Mouse (Mus musculus) inflammation-experienced regulatory T-cells (primary cell): Measurements from ENCODE around the gene Ppil3. TPM values are rescaled to one million over a fixed set of nuclear protein-coding genes. Genes with fewer than 3 reads are reported as not detected.

ENCODE experiments used
- polyA plus RNA-seq, 2 experiments: library from polyadenylated mRNA; unstranded; fragments of 100-300 nt; shearing (Covaris generic); gene quantifications; one replicate each; pipeline ENCODE4 v1.2.1; 2017

Ppil3 gene
- 10 to 100 TPM; 50.0 to 66.4 TPM for polyA plus RNA-seq

GRCm38 (mm10) chr1:58445143-58445722, at the start of gene Ppil3, which contains the start of gene Nif3l1:
Ppil3 (minus strand) TSS chr1:58445486.
Nif3l1 (plus strand) TSS chr1:58445151.

GRCm38 (mm10) chr1:58423371-58424248, 21.7 kb downstream of the Ppil3 start, which contains the start of gene Clk1:
Clk1 (minus strand) TSS chr1:58424066.

GRCm38 (mm10) chr1:58392652-58393283, 52.5 kb downstream of the Ppil3 start, which contains the start of gene Bzw1:
Bzw1 (plus strand) TSS chr1:58392898.

Other genes starting within 250 kb of the Ppil3 start
- 1 to 10 TPM in 1 of 2 experiments, under 1 TPM in 1; 0.74 to 1.5 TPM for gene Aox4, start 235.1 kb downstream of the Ppil3 start, polyA plus RNA-seq
- gene Aox2, start 167.2 kb downstream of the Ppil3 start, polyA plus RNA-seq, result under 1 TPM; 0.06 to 0.16 TPM
- 100 to 1,000 TPM; 325 to 394 TPM for gene Bzw1, start 52.6 kb downstream of the Ppil3 start, polyA plus RNA-seq
- 100 to 1,000 TPM; 323 to 352 TPM for gene Clk1, start 21.4 kb downstream of the Ppil3 start, polyA plus RNA-seq
- 10 to 100 TPM; 29.0 to 35.6 TPM for gene Nif3l1, start 335 bp downstream of the Ppil3 start, polyA plus RNA-seq
- 10 to 100 TPM; 24.6 to 32.0 TPM for gene Orc2, start 59.6 kb upstream of the Ppil3 start, polyA plus RNA-seq
- 10 to 100 TPM in 1 of 2 experiments, 1 to 10 TPM in 1; 6.3 to 13.1 TPM for gene Fam126b, start 140.8 kb upstream of the Ppil3 start, polyA plus RNA-seq
- gene Ndufb3, start 140.9 kb upstream of the Ppil3 start, polyA plus RNA-seq, result 100 to 1,000 TPM; 112 TPM